Mouse (Mus musculus): Measurements from ENCODE around the gene Pou3f3. TPM values are rescaled to one million over a fixed set of nuclear protein-coding genes. Genes with fewer than 3 reads are reported as not detected.

The Pou3f3 gene
- total RNA-seq, 2 experiments from 2014 or later, result 60.7 to 69.3 TPM

DNA sequence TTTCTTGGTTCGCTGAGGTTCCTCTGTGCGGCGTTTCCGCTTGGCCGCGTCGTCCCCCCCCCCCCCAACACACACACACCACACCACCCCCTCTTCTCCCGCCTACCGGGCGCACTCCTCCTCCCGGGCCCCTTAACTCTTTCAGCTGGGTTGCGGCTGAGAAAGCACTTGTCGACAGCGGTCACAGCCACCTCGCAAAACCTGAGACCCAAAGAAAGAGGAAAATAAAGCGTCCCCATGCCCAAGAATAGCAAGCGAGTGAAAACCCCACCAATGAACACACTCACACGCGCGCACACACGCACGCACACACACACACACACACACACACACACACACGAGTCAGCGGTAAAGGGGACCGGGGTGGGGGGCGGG lies 1.3 kb upstream of the Pou3f3 start:
- peak; percentile 63 to 71 for DNase-seq (ENCODE audit: low spot score in 2 of 2)

GRCm38 (mm10) chr1:42694665-42695577 lies 647 bp upstream of the Pou3f3 start:
- peak; percentile 73 to 78 for DNase-seq (ENCODE audit: low spot score in 2 of 2)

DNA sequence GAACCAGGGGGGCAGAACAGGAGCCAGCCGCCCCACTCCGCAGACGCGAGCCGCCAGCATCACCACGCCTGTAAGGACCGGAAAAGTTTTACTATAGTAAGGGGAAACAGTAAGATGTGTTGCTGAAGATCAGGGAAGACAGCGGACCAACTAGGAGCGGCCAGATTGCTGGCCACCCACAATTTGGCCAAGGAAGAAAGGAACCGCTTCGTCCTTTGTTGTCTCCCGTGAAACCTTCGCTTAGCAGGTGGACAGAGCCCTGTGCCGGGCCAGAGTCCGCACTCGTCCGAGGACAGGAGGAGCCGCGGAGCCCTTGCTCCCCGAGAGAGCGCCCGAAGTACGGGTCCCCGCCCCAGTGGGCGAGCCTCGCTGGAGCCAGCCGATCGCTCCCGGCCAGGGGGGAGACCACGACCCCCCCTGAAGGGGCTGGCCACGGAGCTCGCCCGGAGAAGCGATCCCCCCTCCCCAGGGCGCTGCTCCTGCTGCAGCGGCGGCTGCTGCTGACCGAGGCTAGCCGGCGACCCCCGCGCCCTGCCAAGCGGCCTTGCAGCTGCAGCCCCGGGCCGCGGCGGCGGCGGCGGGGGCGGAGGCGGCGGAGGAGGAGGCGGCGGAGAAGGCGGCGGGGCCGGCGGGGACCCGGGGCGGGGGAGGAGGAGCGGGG lies 933 bp downstream of the Pou3f3 start:
- peak; percentile 53 to 67 for DNase-seq (ENCODE audit: low spot score in 2 of 2)

DNA sequence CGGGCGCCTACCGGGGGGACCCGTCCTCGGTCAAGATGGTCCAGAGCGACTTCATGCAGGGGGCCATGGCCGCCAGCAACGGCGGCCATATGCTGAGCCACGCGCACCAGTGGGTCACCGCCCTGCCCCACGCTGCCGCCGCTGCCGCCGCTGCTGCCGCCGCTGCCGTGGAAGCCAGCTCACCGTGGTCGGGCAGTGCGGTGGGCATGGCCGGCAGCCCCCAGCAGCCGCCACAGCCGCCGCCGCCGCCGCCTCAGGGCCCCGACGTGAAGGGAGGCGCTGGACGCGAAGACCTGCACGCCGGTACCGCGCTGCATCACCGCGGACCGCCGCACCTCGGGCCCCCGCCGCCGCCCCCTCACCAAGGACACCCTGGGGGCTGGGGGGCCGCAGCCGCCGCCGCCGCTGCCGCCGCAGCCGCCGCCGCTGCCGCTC lies 1.8 kb downstream of the Pou3f3 start:
- peak in 1 of 2 experiments; percentile 44 for DNase-seq (ENCODE audit: low spot score in 2 of 2)

- DNase-seq (ENCODE audit: low spot score in 2 of 2), result peak; percentile 66 to 74
These were observed 2.4 kb downstream of the Pou3f3 start for GRCm38 (mm10) chr1:42697756-42698583.

DNA sequence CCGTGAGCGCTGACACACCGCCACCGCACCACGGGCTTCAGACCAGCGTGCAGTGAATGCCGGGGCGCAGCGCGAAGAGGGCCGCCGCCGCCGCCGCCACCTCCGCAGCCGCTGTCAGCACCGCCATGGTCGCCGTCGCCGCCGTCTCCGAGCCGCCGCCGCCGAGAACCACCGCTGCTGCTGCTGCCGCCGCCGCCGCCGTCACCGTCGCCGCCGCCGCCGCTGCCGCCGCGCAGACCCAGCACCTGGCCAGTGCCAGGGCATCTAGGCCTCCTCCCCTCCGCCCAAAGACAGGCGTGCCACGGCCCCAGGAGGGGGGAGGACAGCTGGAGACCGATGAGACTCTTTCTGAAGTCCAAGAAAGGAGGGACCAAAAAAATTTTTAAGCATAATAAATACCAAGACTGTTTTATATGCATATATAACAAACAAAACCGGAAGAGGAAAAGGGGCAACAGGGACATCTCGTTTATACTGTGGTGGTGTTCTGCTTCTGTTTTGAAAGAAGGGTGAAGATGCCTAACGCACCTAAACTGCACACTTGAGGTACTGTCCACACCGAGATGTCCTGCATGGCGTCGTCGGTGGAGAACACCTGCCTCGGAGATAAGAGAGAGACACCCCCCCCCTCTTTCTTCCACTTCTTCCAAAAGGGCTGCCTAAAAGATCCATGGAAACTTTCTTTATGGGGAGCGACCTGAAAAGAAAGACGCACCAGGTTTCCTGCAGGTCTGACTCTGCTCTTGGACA lies 3.2 kb downstream of the Pou3f3 start:
- peak in 1 of 2 experiments; percentile 36 for DNase-seq (ENCODE audit: low spot score in 2 of 2)

DNA sequence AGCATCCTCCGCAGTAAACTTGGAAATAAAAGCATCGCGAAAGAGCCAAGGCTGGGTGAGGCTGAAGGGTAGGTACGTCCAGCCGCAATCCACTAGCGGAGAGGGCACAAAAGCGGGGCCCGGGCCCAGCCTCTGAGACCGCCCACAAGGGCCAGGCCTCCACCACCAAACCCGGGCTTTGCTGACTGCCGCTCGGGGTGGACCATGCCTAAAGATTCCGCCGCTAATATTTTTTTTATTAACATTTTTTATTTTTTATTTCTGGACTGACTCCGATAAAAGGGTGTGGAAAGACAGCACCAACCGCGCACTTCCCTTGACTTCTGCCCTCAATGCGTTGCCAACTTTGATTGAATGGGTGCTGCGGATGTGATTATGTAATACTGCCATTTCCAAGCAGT lies 3.9 kb downstream of the Pou3f3 start:
- DNase-seq (ENCODE audit: low spot score in 2 of 2), result peak; percentile 47 to 57

GRCm38 (mm10) chr1:42700171-42700570 lies 4.6 kb downstream of the Pou3f3 start:
- no peak for DNase-seq (ENCODE audit: low spot score in 2 of 2)

GRCm38 (mm10) chr1:42700815-42701214 lies 5.2 kb downstream of the Pou3f3 start:
- DNase-seq (ENCODE audit: low spot score in 2 of 2), result no peak

DNA sequence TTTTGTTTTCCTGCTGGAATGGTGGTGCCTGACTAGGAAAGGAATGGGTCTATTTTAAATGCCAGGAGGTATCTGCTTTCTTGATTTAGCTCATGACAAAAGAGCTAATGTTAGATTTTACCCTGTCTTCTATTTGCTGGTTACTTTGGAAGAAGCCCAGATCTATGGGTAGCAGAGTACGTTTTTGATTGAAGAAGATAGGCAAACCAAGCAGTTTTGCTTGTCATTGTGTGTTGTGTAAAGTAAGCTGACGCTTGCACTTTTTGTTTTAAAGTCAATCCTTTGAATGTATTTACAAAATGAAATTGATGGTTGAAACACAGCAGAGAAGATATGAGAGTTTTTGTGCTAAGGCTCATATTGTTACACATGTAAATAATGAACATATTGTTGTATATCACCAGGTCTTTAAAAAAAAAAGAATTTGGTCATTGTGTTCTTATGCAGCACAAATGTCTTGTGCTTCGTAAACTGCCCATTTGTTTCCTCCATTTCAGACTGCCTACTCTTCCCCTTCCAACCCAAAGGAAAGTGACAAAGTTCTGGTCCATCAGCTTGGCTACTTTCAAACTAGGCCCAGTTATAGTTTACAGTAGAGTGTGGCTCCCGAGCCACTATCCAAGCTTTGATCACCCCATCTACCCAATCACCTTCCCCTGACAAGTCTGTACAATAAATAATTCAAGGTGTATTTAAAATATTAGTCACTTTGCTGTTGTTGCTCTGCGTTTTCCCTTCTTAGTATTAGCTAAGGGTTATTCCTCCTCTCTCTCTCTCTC lies 6.5 kb downstream of the Pou3f3 start:
- no peak for DNase-seq (ENCODE audit: low spot score in 2 of 2)

DNA sequence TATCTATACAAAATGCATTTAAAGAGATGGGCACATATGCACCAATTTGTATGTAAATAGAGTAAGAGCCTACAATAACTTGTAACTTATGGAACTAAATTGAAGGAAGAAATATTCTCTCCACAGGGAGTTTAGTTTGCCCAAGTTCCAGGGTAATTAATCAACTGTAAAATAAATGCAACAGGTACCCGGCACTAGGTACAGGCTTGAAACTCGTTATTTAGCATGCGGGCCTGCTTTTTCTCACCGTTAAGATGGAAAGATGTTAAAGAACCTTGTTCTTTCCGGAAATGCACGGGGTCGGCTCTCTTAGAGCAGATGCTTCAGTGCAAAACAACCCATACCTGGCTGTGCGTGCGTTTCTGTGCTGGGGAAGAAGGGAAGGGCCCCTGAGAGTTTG lies 7.4 kb downstream of the Pou3f3 start:
- DNase-seq (ENCODE audit: low spot score in 2 of 2), result no peak

DNA sequence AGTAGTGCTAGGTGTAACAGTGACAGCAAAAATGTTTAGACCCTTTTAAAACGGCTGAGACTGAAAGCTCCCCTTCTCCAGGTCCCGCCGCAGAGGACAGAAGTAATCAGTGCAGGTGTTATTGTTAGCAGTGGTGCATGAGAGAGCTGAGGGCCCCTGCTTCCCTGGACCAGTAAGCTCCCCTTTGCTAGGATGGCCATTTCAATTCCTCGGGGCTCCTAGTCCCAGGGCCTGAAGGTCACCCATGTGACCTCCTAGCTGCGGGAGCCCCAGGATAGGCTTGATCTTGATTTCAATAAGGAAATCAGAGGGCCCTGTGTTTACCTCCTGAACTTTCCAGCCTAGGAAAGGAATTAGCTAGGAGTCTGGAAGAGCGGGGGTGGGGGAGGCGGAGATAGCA lies 7.9 kb downstream of the Pou3f3 start:
- no peak for DNase-seq (ENCODE audit: low spot score in 2 of 2)

DNA sequence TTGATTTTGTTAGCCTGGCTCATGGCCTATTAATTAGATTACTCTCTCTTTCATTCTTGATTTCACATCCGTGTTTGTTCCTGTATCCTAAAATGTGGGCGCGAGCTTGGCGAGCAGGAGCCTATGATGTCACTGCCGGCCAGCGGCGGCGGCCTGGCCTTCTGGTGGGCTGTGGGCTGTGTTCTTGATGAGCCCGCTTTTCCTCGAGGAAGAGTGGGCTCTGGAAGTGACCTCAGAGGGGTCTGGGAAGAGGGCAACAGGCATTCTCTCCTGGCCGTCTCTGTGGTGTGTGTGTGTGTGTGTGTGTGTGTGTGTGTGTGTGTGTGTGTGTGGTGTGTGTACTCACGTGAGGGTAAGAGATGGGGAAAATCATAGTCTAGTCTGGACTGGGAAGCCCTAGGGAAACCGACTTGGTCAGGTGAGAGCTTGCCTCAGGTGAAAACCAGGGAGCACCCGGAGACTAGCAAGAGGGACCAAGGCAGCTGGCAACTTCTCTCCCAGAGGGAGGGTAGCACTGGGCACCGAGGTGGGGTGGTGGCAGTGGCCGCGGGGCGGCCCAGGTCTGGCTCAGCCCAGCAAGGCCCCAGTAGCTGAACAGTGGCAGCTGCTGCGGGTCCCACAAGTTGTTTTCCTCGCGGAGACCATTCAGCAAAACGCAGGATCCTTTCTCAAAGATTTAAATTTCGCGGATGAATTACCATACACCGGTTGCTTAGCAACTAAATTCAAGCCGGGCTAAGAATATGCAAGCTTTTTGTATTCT lies 8.5 kb downstream of the Pou3f3 start:
- peak; percentile 47 to 63 for DNase-seq (ENCODE audit: low spot score in 2 of 2)

GRCm38 (mm10) chr1:42704981-42705810 lies 9.6 kb downstream of the Pou3f3 start:
- DNase-seq (ENCODE audit: low spot score in 2 of 2), result no peak

GRCm38 (mm10) chr1:42705811-42706160 lies 10.2 kb downstream of the Pou3f3 start:
- DNase-seq (ENCODE audit: low spot score in 2 of 2), result no peak

DNA sequence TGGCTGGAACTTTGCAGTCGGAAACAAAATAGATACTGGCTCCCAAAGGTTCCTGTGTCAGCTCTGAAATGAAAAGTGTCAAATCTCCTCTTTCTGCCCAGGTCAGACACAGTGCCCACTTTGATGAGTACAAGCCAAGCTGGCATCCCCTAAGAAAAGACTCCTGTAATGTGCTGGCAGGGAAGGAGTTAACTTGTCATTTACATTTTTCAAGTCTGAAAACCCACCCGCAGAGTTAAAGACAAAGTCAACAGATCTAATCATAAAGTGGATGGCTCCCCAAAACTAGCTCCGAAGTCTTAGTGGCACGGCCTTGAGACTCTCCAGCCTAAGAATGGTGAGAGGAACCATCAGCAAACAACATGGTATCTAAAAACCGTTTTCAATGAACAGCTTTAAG lies 11.6 kb downstream of the Pou3f3 start:
- no peak for DNase-seq (ENCODE audit: low spot score in 2 of 2)

GRCm38 (mm10) chr1:42707611-42708130 lies 12.1 kb downstream of the Pou3f3 start:
- no peak for DNase-seq (ENCODE audit: low spot score in 2 of 2)

- DNase-seq (ENCODE audit: low spot score in 2 of 2), result no peak
These were observed 13.5 kb downstream of the Pou3f3 start for GRCm38 (mm10) chr1:42709024-42709423.
